Mouse (Mus musculus) urinary bladder, adult 2 months (tissue): ENCODE measurements around the gene Dnajb4. TPM values are rescaled to one million over a fixed set of nuclear protein-coding genes. Genes with fewer than 3 reads are reported as not detected.

Experiments used
- DNase-seq: peaks from one replicate; pipeline ENCODE4 v3.0.0; 2022; ENCODE audit warnings: low spot score
- polyA plus RNA-seq: library from polyadenylated mRNA; depleted of rRNA; stranded (reverse); fragments of >200 nt; gene quantifications from 2 replicates; pipeline ENCODE4 v1.2.3, GENCODE M21; 2012

The Dnajb4 gene
- polyA plus RNA-seq, 1 experiment = 39.3 TPM

- DNase-seq = no peak
Observed at GRCm38 (mm10) chr3:152171862-152172261, 38.2 kb downstream of the Dnajb4 start.

GRCm38 (mm10) chr3:152171236-152171635 is 38.9 kb downstream of the Dnajb4 start:
- no peak for DNase-seq

GRCm38 (mm10) chr3:152170407-152170806 is 39.7 kb downstream of the Dnajb4 start:
- no peak for DNase-seq

GRCm38 (mm10) chr3:152168007-152168406 is 42.1 kb downstream of the Dnajb4 start:
- DNase-seq = no peak

GRCm38 (mm10) chr3:152166699-152167451 is 43.2 kb downstream of the Dnajb4 start:
- no peak for DNase-seq

- no peak for DNase-seq
Observed at GRCm38 (mm10) chr3:152166099-152166423, 44.0 kb downstream of the Dnajb4 start, which contains the start of gene Gipc2. Gene Gipc2, minus strand, starts transcription at chr3:152166230.

GRCm38 (mm10) chr3:152165351-152166098 is 44.6 kb downstream of the Dnajb4 start:
- no peak for DNase-seq

- no peak for DNase-seq
Observed at GRCm38 (mm10) chr3:152165014-152165350, 45.1 kb downstream of the Dnajb4 start.

GRCm38 (mm10) chr3:152163320-152163719 is 46.8 kb downstream of the Dnajb4 start:
- no peak for DNase-seq

GRCm38 (mm10) chr3:152160607-152161006 is 49.5 kb downstream of the Dnajb4 start:
- no peak for DNase-seq

- no peak for DNase-seq
Observed at GRCm38 (mm10) chr3:152159321-152159720, 50.8 kb downstream of the Dnajb4 start.

- DNase-seq = no peak
Observed at GRCm38 (mm10) chr3:152158344-152159291, 51.5 kb downstream of the Dnajb4 start.

GRCm38 (mm10) chr3:152156816-152157496 is 53.1 kb downstream of the Dnajb4 start:
- no peak for DNase-seq

GRCm38 (mm10) chr3:152155296-152155948 is 54.7 kb downstream of the Dnajb4 start:
- DNase-seq = no peak

- DNase-seq = no peak
Observed at GRCm38 (mm10) chr3:152154095-152154494, 56.0 kb downstream of the Dnajb4 start.

- DNase-seq = no peak
Observed at GRCm38 (mm10) chr3:152153152-152153551, 57.0 kb downstream of the Dnajb4 start.

GRCm38 (mm10) chr3:152152483-152152804 is 57.7 kb downstream of the Dnajb4 start:
- DNase-seq = no peak

GRCm38 (mm10) chr3:152151725-152152482 is 58.2 kb downstream of the Dnajb4 start:
- no peak for DNase-seq

- DNase-seq = no peak
Observed at GRCm38 (mm10) chr3:152149863-152150262, 60.2 kb downstream of the Dnajb4 start.

- no peak for DNase-seq
Observed at GRCm38 (mm10) chr3:152149449-152149848, 60.7 kb downstream of the Dnajb4 start.
